In the genomic region with DNA sequence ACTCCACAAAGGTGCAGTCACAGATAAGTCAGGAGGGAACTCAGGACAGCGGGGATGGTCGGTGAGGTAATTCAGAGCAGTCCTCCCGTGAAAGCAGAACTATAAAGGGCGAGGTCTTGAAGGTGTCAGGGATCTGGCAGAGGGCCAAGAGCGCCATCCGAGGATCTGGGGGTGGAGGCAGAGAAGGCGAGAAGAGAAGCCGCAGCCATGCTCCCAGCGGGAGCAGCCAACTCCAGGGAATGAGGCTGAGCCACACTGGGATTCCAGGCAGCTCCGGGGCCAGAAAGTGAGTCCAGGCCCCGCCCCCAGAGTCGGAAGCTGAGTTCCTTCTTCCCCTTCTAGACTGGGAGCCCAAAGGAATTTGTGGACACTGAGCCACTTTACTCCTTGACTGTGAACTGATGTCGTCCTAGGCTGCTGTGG, we compare ENCODE assay signal across 8 mouse cellular contexts. TPM values are rescaled to one million over a fixed set of nuclear protein-coding genes. Genes with fewer than 3 reads are reported as not detected.
A peak's percentile ranks its signal among the peaks of the same experiment; 100 is the strongest.
DNase-seq lines count a peak whose midpoint lies in the region; ATAC-seq and TF ChIP-seq lines count a peak whose summit lies in the region.

No protein-coding gene starts in this region.

- H3K4me3 ChIP-seq in forebrain, embryonic 12.5 days (replicated peaks) = no peak overlapping the region
- H3K4me3 ChIP-seq in hindbrain, embryonic 13.5 days = no peak overlapping the region
- H3K4me3 ChIP-seq in limb, embryonic 15.5 days = peak overlapping the region; percentile 19
- H3K4me3 ChIP-seq in midbrain, postnatal 0 days (ENCODE audit: low read depth, low read length) = no peak overlapping the region

- H3K9me3 ChIP-seq in forebrain, embryonic 12.5 days = no peaks in the 10 kb centered on the region
- H3K9me3 ChIP-seq in hindbrain, embryonic 13.5 days = no peaks in the 10 kb centered on the region
- H3K9me3 ChIP-seq in limb, embryonic 15.5 days = no peaks in the 10 kb centered on the region
- no peaks in the 10 kb centered on the region for H3K9me3 ChIP-seq in midbrain, postnatal 0 days (ENCODE audit: low read length)

- WGBS in forebrain, embryonic 12.5 days = 9% methylated on average over 13 of the region's 13 CpGs
- 8% methylated on average over 13 of the region's 13 CpGs for WGBS in hindbrain, embryonic 13.5 days
- WGBS in limb, embryonic 15.5 days = 5% methylated on average over 13 of the region's 13 CpGs
- WGBS in midbrain, postnatal 0 days = 14% methylated on average over 13 of the region's 13 CpGs

- H3K4me1 ChIP-seq in forebrain, embryonic 12.5 days = peaks cover 7% of the 10 kb centered on the region
- peaks cover 12% of the 10 kb centered on the region for H3K4me1 ChIP-seq in hindbrain, embryonic 13.5 days (replicated peaks)
- peaks cover 9% of the 10 kb centered on the region for H3K4me1 ChIP-seq in limb, embryonic 15.5 days
- no peaks in the 10 kb centered on the region for H3K4me1 ChIP-seq in midbrain, postnatal 0 days (ENCODE audit: insufficient read depth, low read length)

- ATAC-seq in forebrain, embryonic 12.5 days (ENCODE audit: low FRiP score) = peak; percentile 60; the same call in 1 of the 2 replicates
- ATAC-seq in hindbrain, embryonic 13.5 days (ENCODE audit: low FRiP score) = no peak; the same call in 1 of the 2 replicates
- no peak for ATAC-seq in limb, embryonic 15.5 days (ENCODE audit: insufficient number of reproducible peaks, low FRiP score, low TSS enrichment, low read depth)
- ATAC-seq in midbrain, postnatal 0 days (ENCODE audit: low FRiP score) = no peak
- ATAC-seq in inflammation-experienced regulatory T-cells, adult 6 months = no peak
- no peak for ATAC-seq in erythroid progenitor cell, adult 5-6 weeks (replicated peaks; ENCODE audit: low FRiP score, poor library complexity, severe bottlenecking)

- intact Hi-C loops in left cerebral cortex, postnatal 25 days (cut with DNase I) = no loop called here
- intact Hi-C loops in left cerebral cortex, postnatal 36 days (cut with DNase I) = loop anchor here (5.0 kb wide), 1 partner anchor 69 kb away; no protein-coding TSS in a partner anchor

- peak; percentile 22 for DNase-seq in left cerebral cortex, postnatal 25 days (ENCODE audit: low spot score in 2 of 2)
- no peak for DNase-seq in left cerebral cortex, postnatal 36 days (ENCODE audit: low spot score in 2 of 2)
- DNase-seq in midbrain, postnatal 0 days (ENCODE audit: low spot score) = no peak

- no peak overlapping the region for H3K27ac ChIP-seq in forebrain, embryonic 12.5 days
- H3K27ac ChIP-seq in hindbrain, embryonic 13.5 days = no peak overlapping the region
- no peak overlapping the region for H3K27ac ChIP-seq in limb, embryonic 15.5 days
- H3K27ac ChIP-seq in midbrain, postnatal 0 days (ENCODE audit: low read depth, low read length) = no peak overlapping the region

- TF ChIP-seq CTCF in midbrain, postnatal 0 days (IDR thresholded peaks at IDR 0.05) = no peak

- no peaks in the 10 kb centered on the region for H3K27me3 ChIP-seq in forebrain, embryonic 12.5 days
- H3K27me3 ChIP-seq in hindbrain, embryonic 13.5 days = no peaks in the 10 kb centered on the region
- H3K27me3 ChIP-seq in limb, embryonic 15.5 days = no peaks in the 10 kb centered on the region
- H3K27me3 ChIP-seq in midbrain, postnatal 0 days (ENCODE audit: insufficient read depth, low read length) = no peaks in the 10 kb centered on the region

- H3K4me2 ChIP-seq in forebrain, embryonic 12.5 days = peak overlapping the region; percentile 32
- H3K4me2 ChIP-seq in hindbrain, embryonic 13.5 days = peak overlapping the region; percentile 34; the same call in 1 of the 2 replicates
- peak overlapping the region; percentile 31 for H3K4me2 ChIP-seq in limb, embryonic 15.5 days
- H3K4me2 ChIP-seq in midbrain, postnatal 0 days (ENCODE audit: low read depth, low read length, poor library complexity, severe bottlenecking) = 0 out of 2 replicates have a peak overlapping the region, but pooled peaks have one; percentile 18

- H3K36me3 ChIP-seq in forebrain, embryonic 12.5 days (replicated peaks) = no peaks in the 10 kb centered on the region
- no peaks in the 10 kb centered on the region for H3K36me3 ChIP-seq in hindbrain, embryonic 13.5 days
- no peaks in the 10 kb centered on the region for H3K36me3 ChIP-seq in limb, embryonic 15.5 days
- no peaks in the 10 kb centered on the region for H3K36me3 ChIP-seq in midbrain, postnatal 0 days (ENCODE audit: insufficient read depth, low read length)

- H3K9ac ChIP-seq in forebrain, embryonic 12.5 days = no peak overlapping the region
- H3K9ac ChIP-seq in hindbrain, embryonic 13.5 days = no peak overlapping the region
- H3K9ac ChIP-seq in limb, embryonic 15.5 days = no peak overlapping the region
- H3K9ac ChIP-seq in midbrain, postnatal 0 days (replicated peaks; ENCODE audit: low read length, poor library complexity, severe bottlenecking) = no peak overlapping the region

RNA-seq across cellular contexts. Expression of a gene that starts 41.3 kb away (rescaled TPM):
- 100 to 1,000 TPM; 147 to 148 TPM for total RNA-seq in left cerebral cortex, postnatal 25 days (2021)
- 100 to 1,000 TPM; 121 to 161 TPM for total RNA-seq in left cerebral cortex, postnatal 36 days (2021)
- polyA plus RNA-seq in forebrain, embryonic 12.5 days (2016; fragmentation: Nextera tagmentation; extraction: Ambion mirVana) = 29.4 and 30.7 TPM in 2 replicates
- 26.1 and 29.4 TPM in 2 replicates for polyA plus RNA-seq in hindbrain, embryonic 13.5 days (2015; fragmentation: Nextera tagmentation; extraction: Ambion mirVana)
- polyA plus RNA-seq in limb, embryonic 15.5 days (2015; fragmentation: Nextera tagmentation; extraction: Ambion mirVana) = 21.8 and 25.1 TPM in 2 replicates
- total RNA-seq in midbrain, postnatal 0 days (2014; rRNA removed) = 46.7 and 50.6 TPM in 2 replicates
- 17.9 and 23.2 TPM in 2 replicates for polyA plus RNA-seq in midbrain, postnatal 0 days (2015; fragmentation: Nextera tagmentation; extraction: Ambion mirVana)
- polyA plus RNA-seq in inflammation-experienced regulatory T-cells, adult 6 months (2017; shearing (Covaris generic)) = not detected
- 5.4 and 5.8 TPM in 2 replicates for total RNA-seq in erythroid progenitor cell, adult 5-6 weeks (2015; ENCODE audit: low replicate concordance)
- total RNA-seq in erythroid progenitor cell, adult 5-6 weeks (2017; ENCODE audit: low replicate concordance) = 7.6 and 12.0 TPM in 2 replicates

Comparison
In these comparisons a context has a peak if more than half of its experiments do, and no peak if none do; other contexts are left out.
1. DNase-seq: peak in left cerebral cortex, postnatal 25 days (2 of 2); none in left cerebral cortex, postnatal 36 days (0 of 2) and midbrain, postnatal 0 days (single experiment).
2. RNA of a gene that starts 41.3 kb away (polyA plus RNA-seq): 29.4 to 30.7 TPM in forebrain, embryonic 12.5 days, 26.1 to 29.4 TPM in hindbrain, embryonic 13.5 days, 21.8 to 25.1 TPM in limb, embryonic 15.5 days and 17.9 to 23.2 TPM in midbrain, postnatal 0 days; not detected in inflammation-experienced regulatory T-cells, adult 6 months; every median in the first group is over 10 times any median in the second.
3. Peak in every context shown above with its lines, with median percentiles within 50 percentile points of each other: H3K4me2 ChIP-seq.